Mouse (Mus musculus) left cerebral cortex, adult 2 months (tissue): ENCODE results near the gene Lsm2. TPM values are rescaled to one million over a fixed set of nuclear protein-coding genes. Genes with fewer than 3 reads are reported as not detected.
A peak's percentile ranks its signal among the peaks of the same experiment; 100 is the strongest.

ENCODE experiments used
- DNase-seq, 2 experiments: peaks; one replicate each; pipeline ENCODE4 v3.0.0; 2021 to 2022; ENCODE audit warnings: low spot score in 2 of 2, mixed read lengths in 1 of 2; ENCODE audit errors: extremely low spot score in 1 of 2
- H3K27ac ChIP-seq: fragments of 200-600 bp; 2 replicates; pipeline ENCODE4 v1.8.1; 2022
- H3K4me3 ChIP-seq: fragments of 200-600 bp; 2 replicates; pipeline ENCODE4 v1.8.1; 2022
- CTCF ChIP-seq: fragments of 200-600 bp; IDR thresholded peaks from 2 replicates; pipeline ENCODE4 v1.8.1; 2022; ENCODE audit warnings: antibody characterized with exemption, mild to moderate bottlenecking, moderate library complexity
- intact Hi-C: fragments of 180-260 bp; cut with DNase I; formaldehyde crosslinking; loops from one replicate; pipeline ENCODE4 v1.15.1; 2025
- total RNA-seq, 2 experiments: library from RNA; stranded (reverse); gene quantifications; 2 replicates each; pipeline ENCODE4 v1.2.3; 2021

Lsm2 gene
- total RNA-seq, 2 experiments from 2014 or later = 15.8 to 18.4 TPM

- Histone ChIP-seq H3K4me3 (no peak overlapping the region), H3K27ac (no peak overlapping the region)
- no peak for TF ChIP-seq CTCF
- intact Hi-C loops = no loop called here
- DNase-seq = no peak
Measured at GRCm38 (mm10) chr17:35012430-35012829, 30.8 kb downstream of the Lsm2 start.

- no peak for DNase-seq
- intact Hi-C loops = no loop called here
- no peak overlapping the region for H3K27ac ChIP-seq
Measured at GRCm38 (mm10) chr17:35013221-35013620, 31.6 kb downstream of the Lsm2 start.

GRCm38 (mm10) chr17:35015296-35015695, 33.6 kb downstream of the Lsm2 start:
- TF ChIP-seq CTCF = no peak
- H3K4me3 ChIP-seq = no peak overlapping the region
- no peak for DNase-seq
- no peak overlapping the region for H3K27ac ChIP-seq
- intact Hi-C loops = no loop called here

More at GRCm38 (mm10) chr17:35013221-35013620, 31.6 kb downstream of the Lsm2 start:
- H3K4me3 ChIP-seq = no peak overlapping the region
- TF ChIP-seq CTCF = no peak

- Histone ChIP-seq H3K4me3 (no peak within 1 kb of the TSS), H3K27ac (no peak within 1 kb of the TSS)
- no peak for DNase-seq
- TF ChIP-seq CTCF = no peak
- intact Hi-C loops = no loop called here
Measured at GRCm38 (mm10) chr17:35016376-35016775, 34.7 kb downstream of the Lsm2 start, which contains the start of gene Vwa7. TSS of gene Vwa7 (plus strand) at chr17:35016579.

- Histone ChIP-seq H3K4me3 (no peak overlapping the region), H3K27ac (no peak overlapping the region)
- intact Hi-C loops = no loop called here
- no peak for TF ChIP-seq CTCF
- DNase-seq = no peak
Measured at GRCm38 (mm10) chr17:35016791-35017705, 35.4 kb downstream of the Lsm2 start.

GRCm38 (mm10) chr17:35017706-35018030, 36.0 kb downstream of the Lsm2 start:
- no peak for TF ChIP-seq CTCF
- Histone ChIP-seq H3K4me3 (no peak overlapping the region), H3K27ac (no peak overlapping the region)
- intact Hi-C loops = no loop called here
- no peak for DNase-seq

GRCm38 (mm10) chr17:35018171-35018570, 36.5 kb downstream of the Lsm2 start:
- TF ChIP-seq CTCF = no peak
- no peak overlapping the region for H3K27ac ChIP-seq
- DNase-seq = no peak
- no peak overlapping the region for H3K4me3 ChIP-seq
- intact Hi-C loops = no loop called here

- no peak for DNase-seq
- H3K27ac ChIP-seq = no peak overlapping the region
- H3K4me3 ChIP-seq = no peak overlapping the region
- intact Hi-C loops = loop anchor here (10.0 kb wide), 1 partner anchor 215 kb away; the partner anchor contains the start of genes Atp6v1g2 and Nfkbil1
- TF ChIP-seq CTCF = no peak
Measured at GRCm38 (mm10) chr17:35019894-35020293, 38.2 kb downstream of the Lsm2 start.

- no peak for DNase-seq
- intact Hi-C loops = loop anchor here (10.0 kb wide), 1 partner anchor 214 kb away; the partner anchor contains the start of genes Atp6v1g2 and Nfkbil1
- no peak overlapping the region for H3K27ac ChIP-seq
- TF ChIP-seq CTCF = no peak
- no peak overlapping the region for H3K4me3 ChIP-seq
Measured at GRCm38 (mm10) chr17:35020551-35020950, 38.9 kb downstream of the Lsm2 start.

- Histone ChIP-seq H3K27ac (no peak overlapping the region), H3K4me3 (no peak overlapping the region; the same call in 1 of the 2 replicates)
- peak; percentile 81 to 87 for DNase-seq
- TF ChIP-seq CTCF = peak; percentile 99
- intact Hi-C loops = loop anchor here (1.0 to 10.0 kb wide), 3 partner anchors 38 to 214 kb away; partner anchors contain the start of genes Atp6v1g2, Ddah2 and Nfkbil1
Measured at GRCm38 (mm10) chr17:35021163-35021808, 39.6 kb downstream of the Lsm2 start.

- Histone ChIP-seq H3K4me3 (no peak overlapping the region), H3K27ac (no peak overlapping the region)
- intact Hi-C loops = loop anchor here (1.0 to 10.0 kb wide), 3 partner anchors 37 to 213 kb away; partner anchors contain the start of genes Atp6v1g2, Ddah2 and Nfkbil1
- TF ChIP-seq CTCF = no peak
- no peak for DNase-seq
Measured at GRCm38 (mm10) chr17:35021842-35022477, 40.3 kb downstream of the Lsm2 start.

- Histone ChIP-seq H3K4me3 (no peak overlapping the region), H3K27ac (no peak overlapping the region)
- intact Hi-C loops = loop anchor here (10.0 kb wide), 1 partner anchor 212 kb away; the partner anchor contains the start of genes Atp6v1g2 and Nfkbil1
- no peak for TF ChIP-seq CTCF
- no peak for DNase-seq
Measured at GRCm38 (mm10) chr17:35022541-35023060, 40.9 kb downstream of the Lsm2 start.
